Mouse (Mus musculus) 3T3-L1 (cell line): Measurements from ENCODE around the gene Capn11.

Experiments
- DNase-seq: peaks from one replicate; pipeline ENCODE4 v3.0.0-alpha.2; 2015; ENCODE audit warnings: low read depth, low spot score

Capn11 gene

GRCm38 (mm10) chr17:45682843-45683242 is 23.7 kb upstream of the Capn11 start:
- no peak for DNase-seq

DNA sequence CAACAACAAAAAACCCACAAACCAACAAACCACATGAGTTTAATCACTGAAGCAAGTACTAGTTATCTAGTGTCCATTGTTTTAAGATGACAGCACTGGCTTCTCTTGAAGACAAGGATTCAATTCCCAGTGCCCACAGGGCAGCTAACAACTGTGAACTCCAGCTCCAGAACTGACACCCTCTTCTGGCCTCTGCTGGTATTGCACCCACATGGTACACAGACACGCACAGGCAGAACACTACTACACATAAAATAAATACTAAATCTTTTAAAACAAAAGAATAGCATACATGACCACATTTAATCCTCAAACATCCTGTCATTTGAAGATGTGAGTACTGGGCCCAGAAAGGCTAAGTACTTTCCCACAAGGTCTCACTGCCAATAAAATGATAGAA is 22.5 kb upstream of the Capn11 start:
- DNase-seq, result peak; percentile 57

DNA sequence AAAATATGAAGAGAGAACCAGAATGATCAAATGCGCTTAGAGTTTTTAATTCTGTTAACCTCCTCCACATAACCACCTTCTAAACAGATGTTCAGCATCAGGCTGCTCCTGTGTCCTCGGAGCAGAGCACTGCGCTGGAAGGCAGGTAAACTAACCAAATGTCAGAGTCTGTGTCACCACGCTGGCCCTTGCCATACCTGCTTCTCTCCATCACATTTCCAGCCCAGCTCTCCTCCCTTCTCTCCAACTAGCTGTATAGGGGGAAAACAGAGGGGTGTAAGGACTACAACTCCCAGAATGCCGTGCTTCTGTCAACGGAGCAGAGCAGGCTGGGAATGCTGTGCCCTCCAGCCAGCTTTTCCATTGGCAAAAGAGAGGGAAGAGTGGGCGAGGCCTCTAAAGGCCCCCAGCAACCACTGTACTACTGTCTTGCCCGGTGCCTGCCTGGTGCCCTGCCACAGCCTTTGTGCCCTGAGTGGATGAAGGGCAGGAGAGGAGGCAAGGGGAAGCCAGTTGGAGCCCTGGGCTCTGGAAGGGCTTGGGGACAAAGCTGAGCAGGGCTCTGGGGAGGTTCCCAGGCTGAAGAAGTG is 21.4 kb upstream of the Capn11 start:
- DNase-seq, result peak; percentile 56

GRCm38 (mm10) chr17:45678106-45678505 is 19.0 kb upstream of the Capn11 start:
- DNase-seq, result peak; percentile 75

DNA sequence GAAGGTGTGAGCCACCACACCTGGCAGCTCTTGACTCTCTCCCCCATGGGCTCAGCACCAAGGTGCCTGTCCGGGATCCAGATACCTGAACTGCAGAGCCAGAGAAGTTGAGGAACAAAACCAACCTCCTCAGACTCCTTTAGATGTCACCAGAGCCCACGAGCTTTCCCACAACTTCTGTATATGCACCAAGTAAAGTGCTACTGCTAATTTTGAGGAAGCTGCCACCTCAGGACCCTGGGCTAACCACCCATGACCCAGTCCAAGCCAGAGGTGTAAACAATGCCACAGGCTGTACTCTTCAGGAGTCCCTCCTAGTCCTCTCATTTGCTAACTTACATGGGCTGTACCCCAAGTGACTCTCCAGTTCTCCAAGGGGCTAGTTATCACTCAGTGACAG is 13.5 kb upstream of the Capn11 start:
- no peak for DNase-seq

- DNase-seq, result peak; percentile 32
Observed at GRCm38 (mm10) chr17:45671821-45672220, 12.7 kb upstream of the Capn11 start.

- no peak for DNase-seq
Observed at GRCm38 (mm10) chr17:45667986-45668385, 8.9 kb upstream of the Capn11 start.

DNA sequence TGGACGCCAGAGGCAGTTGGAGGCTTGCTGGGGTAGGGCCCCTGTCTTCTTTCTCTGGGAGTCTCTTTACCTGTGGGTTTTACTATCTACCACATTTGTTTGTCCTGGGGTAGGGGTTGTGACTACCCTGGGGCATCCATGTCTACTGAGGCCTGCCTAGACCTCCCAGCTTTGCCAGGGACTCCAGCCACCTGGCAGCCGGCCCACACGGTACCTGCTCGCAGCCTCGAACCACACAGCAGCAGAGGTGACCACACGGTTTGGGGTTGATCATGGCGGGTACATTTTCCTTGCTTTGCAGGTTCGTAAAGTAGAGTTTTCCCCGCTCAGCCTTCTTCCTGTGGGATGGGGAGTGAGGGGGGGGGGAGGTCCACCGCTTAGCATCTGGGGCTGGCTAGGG is 8.4 kb upstream of the Capn11 start:
- no peak for DNase-seq

GRCm38 (mm10) chr17:45666091-45666490 is 7.0 kb upstream of the Capn11 start:
- DNase-seq, result no peak

- no peak for DNase-seq
Observed at GRCm38 (mm10) chr17:45664608-45665007, 5.5 kb upstream of the Capn11 start.

DNA sequence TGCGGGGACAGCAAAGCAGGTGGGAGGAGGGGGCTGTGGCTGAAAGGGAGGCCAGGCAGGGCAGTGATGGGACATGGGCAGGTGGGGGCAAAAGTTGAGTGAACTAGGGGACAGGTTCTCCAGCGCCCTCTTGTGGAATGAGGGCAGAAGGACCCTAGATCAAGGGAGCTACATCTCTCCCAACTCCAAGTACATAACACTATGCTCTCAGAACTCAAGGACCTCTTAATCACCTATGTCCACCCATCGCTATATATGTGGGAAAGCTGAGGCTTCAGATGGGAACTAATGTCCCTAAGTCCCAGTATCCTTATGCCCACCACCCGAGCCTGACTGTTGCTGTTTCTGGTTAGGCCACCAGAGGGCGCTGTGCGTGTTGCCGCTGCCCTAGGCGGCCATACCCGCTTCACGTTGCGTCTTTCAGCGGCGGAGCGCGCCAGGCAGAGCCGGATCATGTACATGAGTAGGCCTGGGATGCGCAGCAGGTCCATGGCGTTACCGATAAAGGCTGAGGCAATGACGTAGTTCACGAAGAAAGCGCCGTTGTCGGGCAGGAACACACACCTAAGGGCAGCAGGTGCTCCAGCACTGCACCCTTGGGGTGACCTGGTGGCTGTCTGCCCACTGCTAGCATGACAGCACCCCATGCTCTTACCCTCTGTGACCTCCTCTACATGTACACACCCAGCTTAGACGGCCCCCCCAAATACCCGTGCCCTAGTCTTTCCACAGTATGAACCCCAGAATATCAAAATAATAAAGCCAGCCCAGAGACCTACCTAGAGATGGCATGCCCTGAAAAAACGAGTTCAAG is 4.2 kb upstream of the Capn11 start:
- DNase-seq, result peak; percentile 39

DNA sequence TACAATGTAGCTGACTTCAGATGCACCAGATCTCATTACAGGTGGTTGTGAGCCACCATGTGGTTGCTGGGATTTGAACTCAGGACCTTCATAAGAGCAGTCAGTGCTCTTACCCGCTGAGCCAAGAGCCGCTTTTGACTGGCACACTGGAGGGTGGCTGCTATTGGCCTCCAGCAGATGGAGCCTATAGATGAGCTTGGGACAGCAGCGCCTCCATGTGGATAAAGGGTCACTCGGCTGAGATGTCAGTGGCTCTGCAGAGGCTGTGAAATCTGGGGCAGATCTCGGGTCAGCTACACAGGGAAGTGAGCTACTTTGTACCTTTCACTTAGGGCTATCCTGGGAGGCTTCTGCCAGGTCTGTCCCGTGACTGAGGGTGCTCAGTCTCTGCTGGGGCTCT is 3.3 kb downstream of the Capn11 start:
- peak; percentile 59 for DNase-seq

DNA sequence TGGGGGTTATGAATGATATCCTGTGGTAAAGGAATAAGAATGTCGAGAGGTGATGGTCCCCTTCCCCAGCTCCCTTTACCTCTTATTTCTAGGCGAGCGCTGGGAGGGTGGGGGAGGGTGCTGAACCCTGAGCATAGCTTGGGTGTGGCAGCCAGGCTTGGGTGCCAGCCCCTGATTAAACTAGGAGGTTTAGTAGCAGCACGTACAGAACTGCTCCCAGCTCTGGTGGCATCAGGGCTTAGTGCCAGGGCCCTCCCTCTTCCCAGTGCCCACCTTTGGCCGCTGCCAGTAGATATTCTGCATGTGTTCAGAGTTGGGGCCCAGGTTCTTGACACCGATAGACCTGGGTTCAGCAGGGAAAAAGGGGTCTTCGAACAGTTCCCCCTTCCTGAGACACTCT is 5.9 kb downstream of the Capn11 start:
- DNase-seq, result no peak

DNA sequence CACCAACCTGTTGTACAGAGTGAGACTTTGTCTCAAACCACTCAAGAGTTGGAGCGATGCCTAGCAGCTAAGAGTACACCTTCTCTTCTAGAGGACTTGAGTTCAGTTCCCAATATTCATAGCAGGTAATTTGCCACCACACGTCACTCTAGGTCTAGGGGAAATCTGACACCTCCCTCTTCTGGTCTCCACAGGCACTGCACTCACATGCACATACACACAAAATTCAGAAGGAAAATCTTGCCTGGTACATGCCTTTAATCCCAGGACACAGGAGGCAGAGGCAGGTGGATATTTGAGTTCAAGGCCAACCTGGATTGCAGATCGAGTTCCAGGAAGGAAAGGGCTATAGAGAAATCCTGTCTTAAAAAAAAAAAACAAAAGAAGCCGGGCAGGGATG is 14.9 kb downstream of the Capn11 start:
- no peak for DNase-seq

DNA sequence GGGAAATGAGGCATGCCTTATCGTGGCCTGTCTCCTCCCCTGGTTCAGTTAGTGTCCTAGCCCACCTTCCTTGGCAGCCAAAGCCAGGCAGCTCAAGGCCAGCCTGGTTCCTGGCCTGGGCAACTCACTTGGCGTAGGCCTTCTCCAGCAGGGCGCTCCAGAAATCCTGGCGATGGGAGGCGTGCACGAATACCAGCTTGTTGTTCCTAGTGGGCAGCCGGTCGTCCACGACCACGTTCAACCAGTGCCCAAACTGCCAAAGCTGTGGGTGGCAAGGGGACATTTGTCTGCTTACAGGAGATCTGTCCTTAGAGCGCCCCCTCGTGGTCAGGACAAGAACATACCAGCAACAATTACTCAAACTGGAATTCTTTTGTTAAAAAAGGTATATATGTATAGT is 16.4 kb downstream of the Capn11 start:
- peak; percentile 77 for DNase-seq

GRCm38 (mm10) chr17:45641981-45642380 is 17.1 kb downstream of the Capn11 start:
- no peak for DNase-seq

DNA sequence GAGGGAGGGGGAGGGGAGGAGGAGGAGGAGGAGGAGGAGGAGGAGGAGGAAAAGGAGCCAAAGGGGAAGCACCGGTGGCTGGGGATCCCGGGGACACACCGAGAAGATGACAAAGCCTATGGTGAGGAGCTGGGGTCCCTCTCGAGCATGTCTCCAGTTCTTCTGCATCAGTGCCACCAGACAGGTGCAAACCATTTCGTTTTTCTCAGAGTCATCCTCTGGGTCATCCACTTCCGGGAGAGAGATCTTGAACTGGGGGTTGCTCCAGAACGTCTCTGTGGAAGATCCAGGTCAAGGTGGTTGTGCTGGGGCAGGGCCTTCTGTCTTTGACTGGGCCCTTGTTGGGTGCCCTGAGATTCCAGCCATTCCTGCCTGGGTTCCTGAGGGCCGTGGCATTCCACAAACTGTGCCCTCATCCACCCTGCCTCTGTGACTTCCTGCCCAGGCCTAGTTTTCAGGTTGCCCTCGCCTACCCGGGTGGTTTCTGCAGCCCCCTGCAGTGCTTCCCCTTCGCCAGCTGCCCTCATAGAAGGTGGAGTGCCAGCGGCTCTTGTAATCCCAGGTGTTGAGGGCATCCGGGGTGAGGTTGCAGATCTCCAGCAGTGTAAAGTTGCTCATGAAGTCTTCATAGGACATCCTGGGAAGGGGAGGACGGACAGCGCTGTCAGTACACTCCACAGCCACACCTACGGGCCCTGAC is 20.4 kb downstream of the Capn11 start:
- no peak for DNase-seq

- DNase-seq, result peak; percentile 51
Observed at GRCm38 (mm10) chr17:45634033-45634432, 25.1 kb downstream of the Capn11 start.

- no peak for DNase-seq
Observed at GRCm38 (mm10) chr17:45631940-45632339, 27.2 kb downstream of the Capn11 start.

DNA sequence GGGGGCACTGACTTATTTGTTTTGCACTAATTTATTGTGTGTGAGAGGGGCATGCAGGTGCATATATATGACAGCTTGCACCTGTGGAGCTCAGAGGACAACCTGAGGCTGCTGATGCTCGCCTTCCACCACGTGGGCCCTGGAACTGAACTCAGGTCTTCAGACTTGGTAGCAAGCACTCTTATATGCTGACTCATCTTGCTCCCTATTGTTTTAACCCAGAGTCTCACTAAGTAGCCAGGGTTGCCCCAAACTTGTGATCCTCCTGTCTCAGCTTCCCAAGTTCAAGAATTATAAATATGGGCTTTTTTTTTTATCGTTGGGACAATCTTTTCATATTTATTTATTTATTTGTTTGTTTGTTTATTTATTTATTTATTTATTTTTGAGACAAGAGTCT is 28.1 kb downstream of the Capn11 start:
- DNase-seq, result no peak

DNA sequence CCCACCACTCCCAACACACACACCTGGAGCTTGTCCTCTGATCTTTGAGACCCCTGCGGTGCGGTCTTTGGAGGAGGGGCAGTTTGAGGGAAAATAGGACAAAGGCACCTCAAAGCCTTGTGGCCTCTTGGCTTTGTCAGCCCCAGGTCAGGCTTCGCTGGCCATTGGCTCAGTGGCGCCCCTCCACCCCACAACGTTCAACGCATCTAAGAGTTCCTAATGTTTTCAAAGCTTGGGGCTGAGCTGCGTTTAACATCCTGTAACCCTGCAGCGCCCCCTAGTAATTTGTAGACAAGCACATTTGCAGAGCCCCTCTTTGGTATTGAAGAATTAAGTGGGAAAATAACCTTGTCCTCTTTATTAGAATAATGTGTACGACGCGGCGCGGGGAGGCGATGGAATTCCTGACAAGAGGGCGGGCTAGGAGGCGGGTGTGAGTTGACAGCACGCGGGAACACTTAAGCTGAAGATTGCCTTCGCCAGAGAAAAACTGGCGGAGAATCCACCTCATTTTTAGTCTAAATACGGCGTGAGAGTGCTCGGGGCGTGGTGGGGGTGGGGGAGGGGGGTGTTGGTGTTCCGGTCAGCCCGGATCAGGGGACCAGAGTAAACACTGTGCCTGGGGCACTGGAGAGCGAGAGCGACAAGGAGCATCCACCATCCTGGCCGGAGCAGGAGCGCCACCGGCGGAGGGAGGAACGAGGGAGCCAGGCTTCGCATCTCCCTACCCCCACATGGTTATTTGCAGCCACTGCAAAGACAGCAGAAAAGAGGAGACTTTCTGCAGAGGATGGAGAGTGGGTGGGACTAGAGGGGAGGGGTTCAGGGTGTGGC is 29.0 kb downstream of the Capn11 start:
- DNase-seq, result no peak
